Mouse (Mus musculus): ENCODE data around the gene Lsm14b.
A peak's percentile ranks its signal among the peaks of the same experiment; 100 is the strongest.

The Lsm14b gene

DNA sequence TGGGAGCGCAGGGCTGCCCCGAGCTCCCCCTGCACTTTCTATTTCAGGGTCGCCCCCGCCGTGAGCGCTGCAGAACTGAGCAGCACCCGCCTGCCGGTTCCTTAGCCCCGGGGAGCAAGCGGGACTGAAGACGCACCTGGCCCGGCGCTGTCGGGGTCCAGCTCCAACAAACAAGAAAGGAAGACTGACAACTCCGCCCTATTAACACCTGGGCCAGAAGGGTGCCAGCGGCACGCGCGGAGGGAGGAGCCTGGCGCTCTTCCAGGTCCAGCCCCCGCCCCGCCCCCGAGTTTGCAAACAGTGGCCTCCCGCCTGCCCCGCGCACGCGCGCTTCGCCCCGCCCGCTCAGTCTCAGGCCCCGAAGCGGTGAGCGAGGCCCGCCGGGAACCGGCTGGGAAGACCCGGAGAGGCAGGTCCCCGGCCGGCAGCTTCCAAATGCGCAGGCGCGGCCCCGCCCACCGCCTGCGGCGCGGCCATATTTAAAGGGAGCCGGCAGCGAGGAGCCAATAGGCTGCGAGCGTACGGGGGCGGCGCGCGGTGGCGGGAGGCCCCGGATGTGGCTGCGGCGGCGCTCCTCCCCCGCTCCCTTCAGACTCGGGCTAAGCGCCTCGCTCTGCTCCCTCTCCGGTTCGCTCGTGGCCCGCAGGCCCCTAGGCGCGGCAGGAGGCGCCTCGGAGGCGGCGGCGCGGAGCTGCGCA, at the start of gene Lsm14b:
Lsm14b (plus strand) TSS at position 587 of the 698 bp plus-strand sequence.
- peak; percentile 98 to 99 for DNase-seq (ENCODE audit: low spot score in 2 of 2)

DNA sequence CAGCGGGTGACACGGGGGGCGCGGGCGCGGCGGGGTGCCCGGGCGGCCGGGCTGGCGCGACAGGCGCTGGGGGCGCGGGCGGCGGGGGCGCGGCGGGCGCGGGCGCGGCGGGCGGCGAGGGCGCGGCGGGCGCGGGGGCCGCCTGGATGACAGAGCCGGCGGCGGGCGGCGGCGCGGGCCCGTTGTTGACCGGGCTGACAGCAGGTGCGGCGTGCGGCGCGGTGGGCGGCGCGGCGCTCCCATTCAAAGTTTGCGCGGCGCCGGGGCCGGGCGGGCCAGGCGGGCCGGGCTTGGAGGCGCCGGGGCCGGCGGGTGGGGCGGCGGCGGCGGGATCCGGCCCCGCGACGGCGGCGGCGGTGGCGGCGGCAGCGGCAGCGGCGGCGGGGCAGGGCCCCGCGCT, 48.9 kb upstream of the Lsm14b start:
- peak in 1 of 2 experiments; percentile 57 for DNase-seq (ENCODE audit: low spot score in 2 of 2)

DNA sequence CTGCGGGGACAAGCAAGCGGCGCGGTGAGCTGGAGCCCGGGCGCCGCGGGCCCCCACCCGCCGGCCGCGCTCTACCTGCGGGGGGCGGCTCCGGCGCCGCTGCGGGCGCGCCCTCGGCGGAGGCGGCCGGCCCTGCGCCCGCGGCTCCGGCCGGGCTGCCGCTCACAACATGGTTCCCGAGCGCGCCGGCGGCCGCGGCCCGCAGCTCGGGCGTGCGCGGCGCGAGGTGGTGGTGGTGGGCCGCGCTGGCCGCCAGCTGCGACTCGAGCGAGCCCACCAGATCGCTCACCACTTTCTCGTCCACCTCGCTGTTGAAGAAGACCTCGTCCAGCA, 48.5 kb upstream of the Lsm14b start:
- no peak for DNase-seq (ENCODE audit: low spot score in 2 of 2)

DNA sequence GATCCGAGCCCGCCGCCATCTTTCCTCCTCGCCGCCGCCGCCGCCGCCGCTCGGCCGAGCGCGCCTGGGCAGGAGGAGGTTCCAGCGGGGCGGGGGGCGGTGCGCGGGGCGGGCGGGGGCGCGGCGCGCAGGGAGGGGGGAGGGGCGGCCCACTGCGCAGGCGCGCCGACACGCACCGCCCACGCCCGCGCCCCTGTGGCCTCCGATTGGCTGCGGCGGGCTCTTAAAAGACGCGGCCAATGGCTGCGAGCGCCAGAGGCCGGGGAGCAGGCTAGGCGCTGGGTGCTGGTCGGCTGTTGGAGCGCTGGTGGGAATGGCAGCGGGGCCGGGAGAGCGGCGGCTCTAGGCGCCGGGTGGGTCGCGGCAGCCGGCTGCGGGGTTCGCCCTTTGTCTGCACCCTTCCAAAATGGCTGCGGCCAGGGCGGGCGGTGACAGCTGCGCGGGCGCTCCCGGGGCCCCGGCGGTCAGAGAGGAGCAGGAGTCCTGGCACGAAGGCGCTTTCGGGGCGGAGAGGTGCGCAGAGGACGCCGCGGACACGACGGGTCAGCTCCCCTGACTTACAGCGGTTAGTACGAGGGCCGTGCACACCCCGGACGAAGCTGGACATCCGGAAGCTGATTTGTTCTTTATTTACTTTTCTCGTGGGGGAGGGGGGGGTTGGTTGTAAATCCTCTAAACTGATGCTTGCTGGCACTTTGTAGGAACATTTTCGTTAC, 48.0 kb upstream of the Lsm14b start, which contains the start of gene Taf4:
Taf4 (minus strand) TSS at position 19 of the 716 bp plus-strand sequence.
- peak; percentile 88 for DNase-seq (ENCODE audit: low spot score in 2 of 2)

DNA sequence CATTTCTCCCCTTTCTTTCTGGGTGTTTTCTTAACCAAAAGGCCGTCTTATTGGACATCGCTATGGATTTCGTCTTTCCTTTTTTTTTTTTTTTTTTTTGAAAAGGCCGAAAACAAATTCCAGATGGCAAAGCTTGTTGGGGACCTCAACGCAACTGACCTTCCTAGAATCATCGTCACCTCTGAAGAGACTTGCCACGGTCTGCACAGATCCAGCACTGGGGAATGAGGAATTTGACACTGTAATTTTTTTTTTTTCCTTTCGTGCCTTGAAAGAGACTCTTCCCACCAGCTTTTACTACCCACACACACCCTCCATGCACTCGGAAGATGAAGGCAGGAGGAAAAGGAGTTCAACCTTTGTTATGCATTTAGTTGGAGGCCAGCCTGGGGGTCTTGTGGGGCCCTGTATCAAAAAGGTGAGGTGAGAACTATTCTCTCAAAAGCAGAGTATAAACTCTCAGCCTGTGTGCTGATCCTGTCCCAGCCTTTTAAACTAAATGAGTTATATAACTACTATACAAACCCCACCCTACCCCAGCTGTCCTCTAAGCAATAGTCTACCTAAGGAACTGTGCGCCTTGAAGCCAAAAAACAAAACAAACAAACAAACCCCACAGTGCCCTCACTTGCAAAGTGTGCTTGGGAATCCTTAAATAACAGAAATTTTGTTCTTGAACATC, 47.3 kb upstream of the Lsm14b start:
- no peak for DNase-seq (ENCODE audit: low spot score in 2 of 2)

DNA sequence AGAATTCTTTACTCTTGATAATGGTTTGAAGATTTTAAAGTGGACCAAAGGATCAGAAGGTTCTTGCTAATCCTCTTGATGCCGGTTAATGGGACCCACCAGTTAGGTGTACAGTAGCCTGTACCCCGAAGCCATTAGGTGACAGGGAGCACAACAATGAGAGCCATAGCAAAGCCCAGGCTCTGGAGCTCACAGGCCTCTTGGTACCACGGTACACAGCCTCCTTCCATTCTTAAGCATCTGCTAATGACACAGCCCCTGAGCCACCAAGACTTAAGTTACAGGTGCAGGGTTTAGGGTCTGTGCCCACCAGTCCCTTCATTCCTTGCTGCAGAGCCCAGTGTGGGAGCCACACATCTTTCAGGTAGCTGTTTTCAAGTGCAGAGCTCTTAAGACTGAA, 46.5 kb upstream of the Lsm14b start:
- peak in 1 of 2 experiments; percentile 40 for DNase-seq (ENCODE audit: low spot score in 2 of 2)

DNA sequence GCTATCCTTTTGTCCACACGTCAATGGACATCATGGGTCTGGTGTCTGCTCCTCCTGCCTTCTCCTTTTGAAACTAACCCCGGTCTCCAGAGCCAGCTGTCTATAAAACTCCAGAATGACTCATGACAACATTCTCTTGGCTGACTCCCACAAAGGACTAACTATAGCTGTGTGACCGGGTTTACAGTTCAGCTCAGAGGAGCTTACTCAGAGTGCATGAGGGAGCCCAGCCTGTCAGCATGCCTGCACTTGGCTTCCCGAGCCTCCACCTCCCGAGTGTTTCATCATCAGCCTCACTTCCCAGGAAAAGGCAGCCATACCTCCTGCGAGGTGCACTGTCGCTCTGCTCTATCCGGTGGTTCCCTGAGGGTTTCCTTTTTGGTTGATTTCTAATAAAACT, 45.0 kb upstream of the Lsm14b start:
- DNase-seq (ENCODE audit: low spot score in 2 of 2), result peak in 1 of 2 experiments; percentile 58

DNA sequence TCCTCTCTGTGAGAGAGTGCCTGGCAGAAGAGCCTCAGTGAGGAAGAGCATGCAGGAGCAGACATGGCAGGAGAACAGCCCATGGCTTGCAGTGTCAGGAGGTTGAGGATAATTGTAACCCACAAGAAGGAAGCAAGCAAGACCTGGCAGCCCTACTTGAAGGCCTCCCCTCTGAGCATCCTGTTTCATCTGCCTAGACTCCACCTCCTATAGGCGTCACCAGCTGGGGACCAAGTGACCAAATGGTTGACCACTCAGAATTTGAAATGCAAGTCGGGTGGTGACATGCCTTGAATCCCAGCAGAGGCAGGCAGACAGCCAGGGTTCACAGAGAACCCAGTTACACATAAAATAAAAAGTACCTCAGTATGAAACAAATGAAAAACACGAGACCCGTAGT, 44.2 kb upstream of the Lsm14b start:
- peak in 1 of 2 experiments; percentile 42 for DNase-seq (ENCODE audit: low spot score in 2 of 2)

DNA sequence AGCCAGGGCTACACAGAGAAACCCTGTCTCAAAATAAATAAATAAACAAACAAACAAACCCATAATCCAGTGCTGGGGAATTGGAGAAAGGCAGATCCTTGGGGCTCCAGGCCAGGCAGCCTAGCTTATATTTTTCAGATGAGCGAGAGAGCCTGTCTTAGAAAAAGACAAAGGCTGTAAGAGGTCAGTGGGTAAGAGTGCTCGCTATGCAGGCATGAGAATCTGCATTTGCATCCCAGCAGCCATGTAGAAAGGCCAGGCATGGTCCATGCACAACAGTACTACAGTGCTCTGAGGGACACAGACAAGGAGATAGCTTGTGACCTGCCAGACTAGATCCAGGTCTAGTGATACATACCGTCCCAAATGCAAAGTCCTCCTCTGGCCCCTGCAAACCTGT, 42.1 kb upstream of the Lsm14b start:
- DNase-seq (ENCODE audit: low spot score in 2 of 2), result peak in 1 of 2 experiments; percentile 26

DNA sequence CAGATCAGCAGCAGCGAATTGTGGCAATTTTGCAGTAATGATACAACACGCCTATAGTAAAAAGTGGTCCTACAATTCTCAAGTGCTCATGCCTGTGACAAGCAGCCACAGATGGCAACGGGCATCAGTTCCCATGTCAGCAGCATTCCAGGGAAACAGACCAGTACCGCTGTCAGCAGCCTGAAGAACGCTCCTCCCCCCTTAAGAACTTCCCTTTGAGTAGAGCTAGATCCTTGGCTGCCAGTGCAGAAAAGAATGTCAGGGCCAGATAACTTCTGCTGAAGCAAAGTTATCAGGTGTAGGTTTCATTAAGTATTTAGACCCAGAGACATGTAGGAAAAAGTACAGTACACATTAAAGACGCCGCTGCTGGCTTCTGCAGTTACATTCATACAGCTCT, 40.0 kb upstream of the Lsm14b start:
- DNase-seq (ENCODE audit: low spot score in 2 of 2), result peak in 1 of 2 experiments; percentile 35

DNA sequence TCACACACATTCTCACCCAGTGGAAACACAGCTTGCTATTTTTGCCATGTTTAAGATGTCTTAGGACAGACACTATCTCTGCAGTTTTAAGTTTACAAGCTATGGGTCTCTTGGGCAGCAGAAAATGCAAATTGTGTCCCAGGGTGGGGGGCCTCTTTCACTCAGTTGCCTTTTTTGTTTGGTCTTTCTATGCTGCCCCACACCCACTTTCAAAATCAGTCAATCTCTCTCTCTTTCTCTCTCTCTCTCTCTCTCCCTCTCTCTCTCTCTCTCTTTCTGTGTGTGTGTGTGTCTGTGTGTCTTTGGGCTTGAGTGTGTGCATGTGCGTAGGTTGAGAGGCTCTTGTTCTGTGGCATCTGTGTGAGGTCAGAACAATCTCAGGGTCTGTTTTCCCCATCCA, 39.1 kb upstream of the Lsm14b start:
- DNase-seq (ENCODE audit: low spot score in 2 of 2), result no peak

DNA sequence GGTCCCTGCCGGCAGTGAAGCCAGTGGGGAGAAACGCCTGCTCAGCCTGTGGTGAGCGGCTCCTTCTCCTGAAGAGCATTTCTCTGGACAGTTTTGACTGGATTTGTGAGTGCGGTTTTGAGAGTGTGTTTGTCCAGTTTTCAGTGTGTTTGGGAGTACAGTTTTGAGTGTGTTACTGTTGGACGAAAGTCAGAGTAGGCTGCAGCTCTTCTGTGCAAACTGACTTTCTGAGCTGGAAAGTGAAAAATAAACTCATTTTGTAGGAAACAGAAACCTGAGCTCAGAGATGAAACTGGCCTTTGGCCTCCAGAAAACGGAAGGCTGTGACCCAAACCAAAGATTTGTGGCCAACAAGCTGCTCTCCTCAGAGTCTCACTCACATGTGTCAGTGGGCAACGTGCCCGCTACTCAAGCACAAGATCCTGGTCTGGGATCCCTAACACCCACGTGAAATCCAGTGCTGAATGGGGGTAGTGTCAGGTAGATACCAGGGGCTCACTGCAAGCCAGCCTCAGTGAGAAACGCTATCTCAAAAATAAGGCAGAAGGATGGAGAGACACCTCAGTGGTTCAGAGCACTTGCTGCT, 38.3 kb upstream of the Lsm14b start:
- DNase-seq (ENCODE audit: low spot score in 2 of 2), result peak in 1 of 2 experiments; percentile 47

DNA sequence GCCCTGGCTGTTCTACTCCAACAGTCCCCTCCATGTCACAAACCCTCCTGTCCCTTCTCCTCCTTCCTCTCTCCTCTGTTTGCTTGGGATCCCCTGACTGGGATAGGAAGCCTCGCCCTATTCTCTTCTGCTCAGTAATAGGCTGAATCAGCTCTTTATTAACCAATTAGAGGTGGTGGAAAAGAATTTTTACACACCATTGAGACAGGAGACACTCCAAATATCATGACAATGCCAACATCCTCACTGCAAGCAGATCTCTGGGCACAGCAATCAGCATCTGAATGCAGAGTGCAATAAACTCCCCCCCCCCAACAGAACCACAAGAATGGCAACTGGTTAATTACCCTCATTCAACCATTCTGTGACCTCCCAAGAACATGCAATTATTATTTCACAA, 35.7 kb upstream of the Lsm14b start:
- peak in 1 of 2 experiments; percentile 10 for DNase-seq (ENCODE audit: low spot score in 2 of 2)

DNA sequence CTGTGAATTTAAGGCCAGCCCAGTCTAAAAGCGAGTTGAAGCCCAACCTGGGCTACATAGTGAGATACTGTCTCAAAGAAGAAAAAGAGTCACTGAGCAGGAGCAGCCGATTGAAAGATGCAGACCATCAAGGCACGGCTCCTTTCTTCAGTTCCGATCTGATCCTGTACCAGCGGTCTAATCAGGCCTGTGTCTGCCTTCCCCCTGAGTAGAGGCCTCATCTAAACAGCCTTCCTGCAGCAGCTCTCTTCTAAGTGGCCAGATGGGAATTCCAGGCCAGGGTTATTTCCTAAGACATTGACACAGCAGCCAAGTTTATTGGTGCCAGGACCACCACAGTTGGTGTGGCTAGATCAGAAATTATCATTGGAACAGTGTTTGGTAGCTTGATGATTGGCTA, 31.7 kb upstream of the Lsm14b start:
- peak in 1 of 2 experiments; percentile 33 for DNase-seq (ENCODE audit: low spot score in 2 of 2)

DNA sequence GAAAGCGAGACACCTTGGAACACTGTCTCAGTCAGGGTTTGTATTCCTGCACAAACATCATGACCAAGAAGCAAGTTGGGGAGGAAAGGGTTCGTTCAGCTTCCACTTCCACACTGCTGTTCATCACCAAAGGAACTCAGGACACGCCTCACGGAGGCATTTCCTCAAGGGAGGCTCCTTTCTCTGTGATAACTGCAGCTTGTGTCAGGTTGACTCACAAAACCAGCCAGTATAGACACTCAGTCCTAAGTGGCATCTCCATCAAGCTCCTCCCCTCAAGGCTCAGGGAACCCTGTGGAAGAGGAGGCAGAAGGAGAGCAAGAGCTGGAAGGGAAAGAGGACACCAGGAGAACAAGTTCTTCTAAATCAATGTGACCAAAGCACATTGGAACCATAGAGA, 26.4 kb upstream of the Lsm14b start:
- DNase-seq (ENCODE audit: low spot score in 2 of 2), result peak in 1 of 2 experiments; percentile 33

DNA sequence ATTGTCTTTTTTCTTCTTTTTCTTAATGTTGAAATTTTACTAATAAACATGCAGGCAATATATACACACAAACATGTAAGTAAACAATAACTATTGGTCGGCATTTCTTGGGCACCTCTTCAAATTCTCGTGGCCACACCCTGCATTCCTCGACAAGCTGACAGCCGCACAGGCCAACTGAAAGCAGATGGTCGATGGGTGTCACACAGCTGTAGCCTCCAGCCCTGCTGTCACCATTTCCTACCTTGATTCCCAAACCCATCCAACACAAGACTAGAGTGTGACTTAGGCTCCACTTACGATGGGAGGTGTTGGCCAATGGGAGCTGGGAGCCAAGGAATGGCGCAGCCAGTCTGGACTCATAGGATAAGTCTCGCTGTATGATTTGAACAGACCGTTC, 23.2 kb upstream of the Lsm14b start:
- DNase-seq (ENCODE audit: low spot score in 2 of 2), result peak in 1 of 2 experiments; percentile 12

DNA sequence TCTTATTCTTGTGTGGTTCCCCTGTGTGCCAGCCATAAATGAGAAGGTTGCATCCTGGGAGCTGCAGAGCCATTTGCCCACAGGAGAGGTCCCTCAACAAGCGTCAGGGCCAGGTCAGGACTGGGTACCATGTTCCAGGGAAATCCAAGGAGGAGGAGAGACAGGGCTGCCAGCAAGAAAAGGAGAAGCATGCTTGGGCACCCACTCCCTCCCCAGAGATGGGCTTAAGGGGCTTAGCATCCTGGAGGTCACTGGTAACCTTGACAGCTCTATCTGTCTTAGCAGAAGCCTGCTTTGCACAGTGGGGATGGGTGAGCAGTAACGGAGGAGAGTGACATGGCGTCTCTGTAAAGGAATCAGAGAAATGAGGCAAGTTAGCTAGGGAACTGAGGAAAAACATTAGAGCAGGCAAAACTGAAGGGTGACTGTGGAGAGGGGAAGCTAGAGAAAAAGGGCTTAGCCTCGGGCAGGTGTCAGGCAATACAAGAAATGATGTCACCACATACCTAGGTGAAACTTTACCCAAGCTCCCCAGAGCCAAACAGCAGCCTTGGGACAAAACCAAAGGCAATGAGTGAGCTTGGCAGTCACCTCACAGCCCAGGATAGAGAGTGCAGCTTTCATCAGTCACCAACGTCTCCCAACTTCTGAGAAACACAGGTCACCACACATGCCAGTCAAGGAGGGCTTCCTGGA, 19.0 kb upstream of the Lsm14b start:
- DNase-seq (ENCODE audit: low spot score in 2 of 2), result peak in 1 of 2 experiments; percentile 51

DNA sequence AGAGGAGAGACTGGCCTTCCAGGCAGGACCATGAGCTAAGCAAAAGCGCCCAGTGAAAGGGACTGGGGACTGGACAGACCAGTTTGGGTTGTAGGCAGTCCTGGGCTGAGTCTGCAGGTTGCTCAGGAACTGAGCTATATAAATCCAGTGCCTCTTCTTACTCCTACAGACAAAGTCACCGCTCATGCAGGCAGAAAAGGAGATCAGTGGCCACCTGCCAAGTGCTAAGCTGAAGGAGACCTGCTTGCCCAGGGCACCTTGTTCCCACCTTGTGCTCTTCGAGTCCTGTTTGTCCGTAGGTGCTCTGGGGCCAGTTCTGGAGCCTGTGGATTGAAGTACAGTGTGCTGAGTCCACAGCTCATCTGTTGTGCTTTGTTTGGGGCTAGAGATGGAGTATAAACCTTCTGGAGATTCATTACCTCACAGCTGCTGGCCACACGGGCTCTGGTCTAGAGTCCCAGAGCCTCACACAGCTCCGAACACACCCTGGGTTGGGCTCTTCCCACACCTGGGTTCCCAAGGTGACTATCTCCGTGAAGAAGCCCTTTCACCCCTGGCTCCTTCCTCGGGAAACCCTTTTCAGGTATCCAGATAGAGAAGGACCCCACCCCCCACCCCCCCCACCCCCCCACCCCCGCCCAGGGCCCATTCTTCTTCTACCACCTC, 18.3 kb upstream of the Lsm14b start:
- DNase-seq (ENCODE audit: low spot score in 2 of 2), result no peak

DNA sequence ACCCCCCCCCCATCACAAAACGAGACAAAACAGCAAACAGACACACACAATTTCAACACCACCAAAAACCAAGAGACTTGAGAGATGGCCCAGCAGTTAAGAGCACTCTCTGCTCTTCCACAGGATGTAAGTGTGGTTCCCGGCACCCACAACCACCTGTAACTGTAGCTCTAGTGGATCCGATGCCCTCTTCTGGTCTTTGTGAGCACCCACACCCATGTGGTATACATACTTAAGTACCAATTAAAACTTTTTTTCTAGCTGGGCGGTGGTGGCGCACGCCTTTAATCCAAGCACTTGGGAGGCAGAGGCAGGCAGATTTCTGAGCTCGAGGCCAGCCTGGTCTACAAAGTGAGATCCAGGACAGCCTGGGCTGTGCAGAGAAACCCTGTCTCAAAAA, 14.1 kb upstream of the Lsm14b start:
- no peak for DNase-seq (ENCODE audit: low spot score in 2 of 2)

DNA sequence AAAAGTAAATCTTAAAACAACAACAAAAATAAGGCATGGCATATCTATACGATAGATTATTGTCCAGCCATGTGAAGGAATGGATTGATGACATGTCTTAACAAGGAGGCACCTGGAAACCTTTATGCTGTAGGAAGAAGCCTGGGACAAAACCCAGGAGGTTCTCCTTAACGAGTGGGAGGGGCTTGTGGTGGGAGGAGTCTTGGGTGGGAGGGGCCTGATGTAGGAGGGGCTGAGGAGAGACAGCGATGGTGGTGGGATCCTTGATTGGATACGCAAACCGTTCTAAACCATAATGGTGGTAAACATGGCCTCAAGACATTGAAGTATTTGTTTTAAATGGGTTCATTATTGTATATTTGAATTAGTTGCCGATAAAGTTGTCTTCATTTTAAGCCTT, 13.4 kb upstream of the Lsm14b start:
- no peak for DNase-seq (ENCODE audit: low spot score in 2 of 2)

DNA sequence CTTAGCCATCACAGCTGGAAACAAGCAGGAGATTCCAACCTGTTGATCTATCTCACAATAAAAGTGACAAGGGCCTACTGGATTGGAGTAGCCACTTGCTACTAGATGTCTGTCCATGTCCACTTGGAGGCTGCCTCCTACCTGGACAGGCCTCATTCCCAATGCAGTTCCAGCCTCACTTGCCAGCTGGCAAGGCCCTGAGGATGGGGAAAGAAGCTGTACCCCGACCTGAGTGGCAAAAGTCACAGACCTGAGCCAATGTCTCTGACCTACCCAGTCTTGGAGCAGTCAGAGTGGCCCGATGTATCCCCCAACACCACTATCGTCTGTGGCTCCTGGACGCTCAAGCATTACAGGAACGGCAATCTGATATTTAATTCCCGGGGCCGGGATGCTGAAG, 11.1 kb upstream of the Lsm14b start:
- no peak for DNase-seq (ENCODE audit: low spot score in 2 of 2)
